ENCODE assay signal across 8 mouse cellular contexts in the genomic region with DNA sequence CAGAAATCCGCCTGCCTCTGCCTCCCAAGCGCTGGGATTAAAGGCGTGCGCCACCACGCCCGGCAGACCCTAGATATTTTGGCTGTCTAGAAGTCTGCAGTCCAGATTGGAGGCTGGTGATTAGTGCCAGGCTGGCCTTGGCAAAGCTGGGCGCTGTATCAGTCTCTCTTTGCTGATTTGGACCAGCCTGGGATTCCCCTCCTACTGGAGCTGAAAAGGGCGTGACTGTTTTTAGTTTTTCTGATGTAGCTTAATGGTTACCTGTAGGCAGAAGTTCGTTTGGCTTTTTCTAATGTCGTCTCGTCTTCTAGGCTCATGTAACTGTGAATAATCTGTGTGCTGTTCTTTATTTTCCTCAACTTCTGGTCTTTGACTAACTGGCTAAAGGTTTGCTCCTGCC. TPM values are rescaled to one million over a fixed set of nuclear protein-coding genes. Genes with fewer than 3 reads are reported as not detected.
A peak's percentile ranks its signal among the peaks of the same experiment; 100 is the strongest.
DNase-seq lines count a peak whose midpoint lies in the region; ATAC-seq and TF ChIP-seq lines count a peak whose summit lies in the region.

No protein-coding gene starts in this region.

- DNase-seq in left cerebral cortex, postnatal 4 days: peak; percentile 11
- no peak for DNase-seq in left cerebral cortex, adult 9 months (ENCODE audit: low spot score in 2 of 2)
- no peak for DNase-seq in embryonic facial prominence, embryonic 14.5 days (ENCODE audit: low spot score)
- no peak for DNase-seq in embryo, embryonic 10.5 days (ENCODE audit: low spot score)
- no peak for DNase-seq in adrenal gland, adult 18-20 months (ENCODE audit: low spot score in 2 of 2)

- peak overlapping the region; percentile 57 for H3K4me3 ChIP-seq in embryonic facial prominence, embryonic 14.5 days (ENCODE audit: low read depth, low read length)
- H3K4me3 ChIP-seq in intestine, postnatal 0 days (ENCODE audit: low read depth, low read length): peak overlapping the region; percentile 78
- peak overlapping the region; percentile 88 for H3K4me3 ChIP-seq in neural tube, embryonic 15.5 days (replicated peaks)

- no peaks in the 10 kb centered on the region for H3K9me3 ChIP-seq in embryonic facial prominence, embryonic 14.5 days (ENCODE audit: control insufficient read depth, low read length)
- H3K9me3 ChIP-seq in intestine, postnatal 0 days (ENCODE audit: control insufficient read depth): no peaks in the 10 kb centered on the region
- no peaks in the 10 kb centered on the region for H3K9me3 ChIP-seq in neural tube, embryonic 15.5 days (replicated peaks)

- H3K9ac ChIP-seq in embryonic facial prominence, embryonic 14.5 days (ENCODE audit: low read depth, low read length): peak overlapping the region; percentile 92
- no peak overlapping the region for H3K9ac ChIP-seq in intestine, postnatal 0 days (ENCODE audit: low read depth, low read length)
- H3K9ac ChIP-seq in neural tube, embryonic 15.5 days (replicated peaks): peak overlapping the region; percentile 86

- peaks cover 22% of the 10 kb centered on the region for H3K36me3 ChIP-seq in embryonic facial prominence, embryonic 14.5 days (ENCODE audit: control insufficient read depth, insufficient read depth, low read length)
- H3K36me3 ChIP-seq in intestine, postnatal 0 days (ENCODE audit: control insufficient read depth, insufficient read depth): no peaks in the 10 kb centered on the region
- H3K36me3 ChIP-seq in neural tube, embryonic 15.5 days: no peaks in the 10 kb centered on the region

- intact Hi-C loops in left cerebral cortex, postnatal 4 days (cut with DNase I): no loop called here

- H3K4me2 ChIP-seq in embryonic facial prominence, embryonic 14.5 days (ENCODE audit: low read depth, low read length): peak overlapping the region; percentile 64
- peak overlapping the region; percentile 77 for H3K4me2 ChIP-seq in intestine, postnatal 0 days (replicated peaks; ENCODE audit: low read depth)
- peak overlapping the region; percentile 87 for H3K4me2 ChIP-seq in neural tube, embryonic 15.5 days

- no peak for TF ChIP-seq CTCF in intestine, postnatal 0 days (IDR thresholded peaks at IDR 0.05; ENCODE audit: low read depth)

- no peak for ATAC-seq in embryonic facial prominence, embryonic 14.5 days (ENCODE audit: low read depth)
- ATAC-seq in intestine, postnatal 0 days: no peak
- ATAC-seq in neural tube, embryonic 15.5 days (ENCODE audit: low FRiP score): no peak
- ATAC-seq in inflammation-experienced regulatory T-cells, adult 6 months: no peak

- H3K27ac ChIP-seq in embryonic facial prominence, embryonic 14.5 days (replicated peaks; ENCODE audit: low read depth, low read length): no peak overlapping the region
- H3K27ac ChIP-seq in intestine, postnatal 0 days (ENCODE audit: low read depth, low read length): no peak overlapping the region
- peak overlapping the region; percentile 93; the same call in 1 of the 2 replicates for H3K27ac ChIP-seq in neural tube, embryonic 15.5 days (replicated peaks)

- WGBS in embryonic facial prominence, embryonic 14.5 days: 60% methylated on average over 11 of the region's 11 CpGs
- WGBS in intestine, postnatal 0 days: 49% methylated on average over 11 of the region's 11 CpGs
- WGBS in neural tube, embryonic 15.5 days: 65% methylated on average over 11 of the region's 11 CpGs

- no peaks in the 10 kb centered on the region for H3K27me3 ChIP-seq in embryonic facial prominence, embryonic 14.5 days (replicated peaks; ENCODE audit: control insufficient read depth, insufficient read depth, low read length)
- H3K27me3 ChIP-seq in intestine, postnatal 0 days (replicated peaks; ENCODE audit: control insufficient read depth, insufficient read depth, low read length): no peaks in the 10 kb centered on the region
- no peaks in the 10 kb centered on the region for H3K27me3 ChIP-seq in neural tube, embryonic 15.5 days (replicated peaks)

- peaks cover 5% of the 10 kb centered on the region for H3K4me1 ChIP-seq in embryonic facial prominence, embryonic 14.5 days (ENCODE audit: control insufficient read depth, insufficient read depth, low read length)
- no peaks in the 10 kb centered on the region for H3K4me1 ChIP-seq in intestine, postnatal 0 days (replicated peaks; ENCODE audit: control insufficient read depth, insufficient read depth, low read length)
- H3K4me1 ChIP-seq in neural tube, embryonic 15.5 days: peaks cover 43% of the 10 kb centered on the region

RNA-seq across cellular contexts. Expression of a gene that starts 1.4 kb away (rescaled TPM):
- 100 to 1,000 TPM; 170 to 172 TPM for total RNA-seq in left cerebral cortex, postnatal 4 days (2021)
- polyA plus RNA-seq in embryonic facial prominence, embryonic 14.5 days (2014; fragmentation: Nextera tagmentation; extraction: Ambion mirVana): 139 and 177 TPM in 2 replicates
- polyA plus RNA-seq in intestine, postnatal 0 days (2015; fragmentation: Nextera tagmentation; extraction: Ambion mirVana): 41.0 and 42.8 TPM in 2 replicates
- 189 and 205 TPM in 2 replicates for polyA plus RNA-seq in neural tube, embryonic 15.5 days (2015; fragmentation: Nextera tagmentation; extraction: Ambion mirVana)
- 10 to 100 TPM; 56.5 to 59.6 TPM for total RNA-seq in adrenal gland, adult 18-20 months (2021)
- 100 to 1,000 TPM in 2 of 3 experiments, 10 to 100 TPM in 1; 92.5 to 122 (median 122) TPM for polyA plus RNA-seq in inflammation-experienced regulatory T-cells, adult 6 months (2017; shearing (Covaris generic))

RNA-seq across cellular contexts. Expression of a gene that starts 42.6 kb away (rescaled TPM):
- total RNA-seq in left cerebral cortex, postnatal 4 days (2021): 10 to 100 TPM; 38.2 to 41.0 TPM
- 36.9 and 49.4 TPM in 2 replicates for polyA plus RNA-seq in embryonic facial prominence, embryonic 14.5 days (2014; fragmentation: Nextera tagmentation; extraction: Ambion mirVana)
- 16.9 and 17.9 TPM in 2 replicates for polyA plus RNA-seq in intestine, postnatal 0 days (2015; fragmentation: Nextera tagmentation; extraction: Ambion mirVana)
- 47.6 and 55.6 TPM in 2 replicates for polyA plus RNA-seq in neural tube, embryonic 15.5 days (2015; fragmentation: Nextera tagmentation; extraction: Ambion mirVana)
- total RNA-seq in adrenal gland, adult 18-20 months (2021): 10 to 100 TPM; 15.6 to 18.5 TPM
- polyA plus RNA-seq in inflammation-experienced regulatory T-cells, adult 6 months (2017; shearing (Covaris generic)): 10 to 100 TPM; 26.2 to 49.8 (median 39.8) TPM

RNA-seq across cellular contexts. Expression of a gene that starts 48.6 kb away (rescaled TPM):
- 10 to 100 TPM; 69.9 to 71.5 TPM for total RNA-seq in left cerebral cortex, postnatal 4 days (2021)
- polyA plus RNA-seq in embryonic facial prominence, embryonic 14.5 days (2014; fragmentation: Nextera tagmentation; extraction: Ambion mirVana): 111 and 132 TPM in 2 replicates
- polyA plus RNA-seq in intestine, postnatal 0 days (2015; fragmentation: Nextera tagmentation; extraction: Ambion mirVana): 13.3 and 13.8 TPM in 2 replicates
- polyA plus RNA-seq in neural tube, embryonic 15.5 days (2015; fragmentation: Nextera tagmentation; extraction: Ambion mirVana): 68.4 and 79.7 TPM in 2 replicates
- total RNA-seq in adrenal gland, adult 18-20 months (2021): 10 to 100 TPM; 36.3 to 48.3 TPM
- polyA plus RNA-seq in inflammation-experienced regulatory T-cells, adult 6 months (2017; shearing (Covaris generic)): 100 to 1,000 TPM; 125 to 263 (median 241) TPM

RNA-seq across cellular contexts. Expression of a gene that starts 55.6 kb away (rescaled TPM):
- 10 to 100 TPM; 87.1 to 92.7 TPM for total RNA-seq in left cerebral cortex, postnatal 4 days (2021)
- 65.8 and 69.3 TPM in 2 replicates for polyA plus RNA-seq in embryonic facial prominence, embryonic 14.5 days (2014; fragmentation: Nextera tagmentation; extraction: Ambion mirVana)
- polyA plus RNA-seq in intestine, postnatal 0 days (2015; fragmentation: Nextera tagmentation; extraction: Ambion mirVana): 69.6 and 74.7 TPM in 2 replicates
- polyA plus RNA-seq in neural tube, embryonic 15.5 days (2015; fragmentation: Nextera tagmentation; extraction: Ambion mirVana): 58.5 and 63.7 TPM in 2 replicates
- total RNA-seq in adrenal gland, adult 18-20 months (2021): 100 to 1,000 TPM in 1 of 2 experiments, 10 to 100 TPM in 1; 88.5 to 112 TPM
- polyA plus RNA-seq in inflammation-experienced regulatory T-cells, adult 6 months (2017; shearing (Covaris generic)): 100 to 1,000 TPM in 1 of 3 experiments, 10 to 100 TPM in 2; 85.4 to 117 (median 97.6) TPM

RNA-seq across cellular contexts. Expression of a gene that starts 56.9 kb away (rescaled TPM):
- total RNA-seq in left cerebral cortex, postnatal 4 days (2021): 1 to 10 TPM; 1.3 to 3.7 TPM
- 20.8 and 22.7 TPM in 2 replicates for polyA plus RNA-seq in embryonic facial prominence, embryonic 14.5 days (2014; fragmentation: Nextera tagmentation; extraction: Ambion mirVana)
- polyA plus RNA-seq in intestine, postnatal 0 days (2015; fragmentation: Nextera tagmentation; extraction: Ambion mirVana): 192 and 208 TPM in 2 replicates
- 2.5 and 12.1 TPM in 2 replicates for polyA plus RNA-seq in neural tube, embryonic 15.5 days (2015; fragmentation: Nextera tagmentation; extraction: Ambion mirVana)
- not detected for total RNA-seq in adrenal gland, adult 18-20 months (2021)
- polyA plus RNA-seq in inflammation-experienced regulatory T-cells, adult 6 months (2017; shearing (Covaris generic)): 1 to 10 TPM in 1 of 3 experiments, under 1 TPM in 2; 0.36 to 1.0 (median 0.42) TPM
